Mouse (Mus musculus) G1E (cell line): Measurements from ENCODE around the gene Gm17304. TPM values are rescaled to one million over a fixed set of nuclear protein-coding genes. Genes with fewer than 3 reads are reported as not detected.

Experiments
- ATAC-seq: 2 replicates; pipeline ENCODE4 v1.8.0; 2016; ENCODE audit warnings: mild to moderate bottlenecking; ENCODE audit not compliant: insufficient number of reproducible peaks, poor library complexity, low FRiP score, severe bottlenecking; ENCODE audit errors: extremely low read depth
- DNase-seq: peaks from one replicate; pipeline ENCODE4 v3.0.0; 2012; ENCODE audit warnings: low spot score
- H3K27me3 ChIP-seq: 2 replicates; pipeline ENCODE4 v1.6.1; 2012; ENCODE audit warnings: mild to moderate bottlenecking, low read length, inconsistent platforms; ENCODE audit not compliant: insufficient read depth
- H3K36me3 ChIP-seq: replicated peaks from 2 replicates; pipeline ENCODE3; 2012; ENCODE audit warnings: mild to moderate bottlenecking, inconsistent platforms
- H3K4me1 ChIP-seq: 2 replicates; pipeline ENCODE4 v1.6.1; 2012; ENCODE audit warnings: low read depth, low read length, inconsistent platforms, mixed read lengths; ENCODE audit not compliant: insufficient read depth
- H3K4me3 ChIP-seq: 2 replicates; pipeline ENCODE4 v1.5.1; 2012; ENCODE audit warnings: low read depth, mild to moderate bottlenecking, inconsistent platforms, low read length, moderate library complexity, mixed read lengths
- H3K9me3 ChIP-seq: replicated peaks from 2 replicates; pipeline ENCODE4 v1.6.1; 2012; ENCODE audit warnings: inconsistent platforms
- CTCF ChIP-seq: IDR thresholded peaks from 2 replicates; pipeline ENCODE4 v1.5.1; 2012; ENCODE audit warnings: low read depth, low read length, inconsistent platforms, mixed read lengths
- GATA1 ChIP-seq: IDR thresholded peaks from 2 replicates; pipeline ENCODE4 v1.6.1; 2012; ENCODE audit warnings: borderline replicate concordance, low read length, inconsistent platforms, mixed read lengths
- GATA2 ChIP-seq: IDR thresholded peaks from 2 replicates; pipeline ENCODE4 v1.6.1; 2012; ENCODE audit warnings: low read depth, low read length, inconsistent platforms, borderline replicate concordance
- POLR2AphosphoS5 ChIP-seq: IDR thresholded peaks from 2 replicates; pipeline ENCODE4 v1.6.1; 2012; ENCODE audit warnings: low read depth, low read length, inconsistent platforms; ENCODE audit not compliant: insufficient replicate concordance
- TAL1 ChIP-seq: conservative IDR thresholded peaks from 2 replicates; pipeline ENCODE4 v1.6.1; 2012; ENCODE audit warnings: low read depth, low read length, inconsistent platforms, mixed read lengths
- polyA plus RNA-seq: library from polyadenylated mRNA; stranded (reverse); fragments of >175 nt; gene quantifications from 2 replicates; pipeline ENCODE4 v1.2.3, GENCODE M21; 2012
- total RNA-seq, 2 experiments: library from RNA; stranded (forward) in 1 of 2; stranded (reverse) in 1 of 2; fragments of 200-1000 nt in 1 of 2; fragments of >200 nt in 1 of 2; fragmentation: Nextera tagmentation in 1 of 2; gene quantifications; 2 replicates each; pipeline ENCODE4 v1.2.3; 2014 to 2017

The Gm17304 gene
- total and polyA plus RNA-seq, 3 experiments: not detected

DNA sequence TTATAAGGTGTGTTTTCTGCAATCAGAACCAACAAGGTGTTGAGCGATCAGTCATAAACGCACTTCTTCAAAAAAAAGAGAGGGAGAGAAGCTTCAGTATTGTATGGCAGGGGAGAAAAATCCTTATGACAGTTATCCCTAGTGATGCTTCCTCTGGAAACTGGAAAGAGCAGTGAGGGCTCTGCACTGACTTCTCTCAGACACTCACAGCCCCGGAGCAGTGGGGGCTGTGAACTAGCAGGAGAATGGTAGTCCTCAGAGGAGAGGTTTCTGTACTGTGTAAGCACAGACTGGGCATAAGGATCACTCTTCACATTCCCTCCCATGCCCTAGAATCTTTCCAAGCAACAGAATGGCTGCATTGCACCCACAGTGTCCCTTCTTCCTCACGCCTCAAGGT is 33.8 kb upstream of the Gm17304 start:
- ATAC-seq: no peak
- Histone ChIP-seq H3K36me3 (no peaks in the 10 kb centered on the region), H3K4me1 (no peaks in the 10 kb centered on the region), H3K4me3 (no peak overlapping the region), H3K27me3 (no peaks in the 10 kb centered on the region), H3K9me3 (peaks cover 11% of the 10 kb centered on the region)
- no peak for DNase-seq
- no peak for TF ChIP-seq CTCF
- no peak for TF ChIP-seq GATA1
- no peak for TF ChIP-seq TAL1
- TF ChIP-seq POLR2AphosphoS5: no peak
- TF ChIP-seq GATA2: no peak

DNA sequence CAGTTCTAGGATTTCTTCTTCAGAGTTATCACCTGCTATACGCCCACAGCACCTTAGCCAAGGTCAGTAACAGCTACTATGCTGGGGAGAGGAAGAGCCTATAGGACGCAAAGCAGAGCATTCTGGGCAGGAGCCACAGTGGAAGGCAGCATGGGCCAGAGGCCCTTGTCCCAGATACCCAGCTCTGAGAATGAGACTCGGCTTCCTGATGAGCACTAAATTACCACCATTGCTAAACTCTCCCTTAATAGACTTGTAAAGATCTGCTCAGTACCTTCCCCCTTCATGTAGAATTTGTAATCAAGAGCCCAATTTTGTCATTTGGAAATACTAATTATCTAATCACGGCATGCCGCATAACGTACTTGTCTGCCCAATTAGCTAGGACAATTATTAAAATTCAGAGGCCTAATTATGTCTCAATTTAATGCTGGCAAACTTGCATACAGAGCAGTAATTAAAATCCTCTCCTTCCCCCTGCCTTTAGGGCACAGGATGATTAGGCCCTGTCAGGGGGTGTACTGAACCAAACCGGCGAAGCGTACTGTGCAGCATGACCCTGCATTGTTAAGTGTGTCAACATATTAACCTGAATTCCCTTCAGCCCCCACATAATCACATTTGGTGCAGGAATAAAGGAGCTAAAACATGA is 31.5 kb upstream of the Gm17304 start:
- H3K9me3 ChIP-seq: peaks cover 11% of the 10 kb centered on the region
- H3K36me3 ChIP-seq: no peaks in the 10 kb centered on the region
- H3K4me1 ChIP-seq: no peaks in the 10 kb centered on the region
- no peak overlapping the region for H3K4me3 ChIP-seq
- H3K27me3 ChIP-seq: no peaks in the 10 kb centered on the region
- DNase-seq (no peak), ATAC-seq (no peak)
- TF ChIP-seq CTCF: no peak
- TF ChIP-seq GATA2: no peak
- TF ChIP-seq TAL1: no peak
- TF ChIP-seq POLR2AphosphoS5: no peak
- no peak for TF ChIP-seq GATA1

- no peak for ATAC-seq
- Histone ChIP-seq H3K36me3 (no peaks in the 10 kb centered on the region), H3K4me3 (no peak overlapping the region), H3K4me1 (no peaks in the 10 kb centered on the region), H3K27me3 (no peaks in the 10 kb centered on the region), H3K9me3 (no peaks in the 10 kb centered on the region)
- DNase-seq: no peak
- no peak for TF ChIP-seq CTCF
- TF ChIP-seq GATA1: no peak
- no peak for TF ChIP-seq GATA2
- no peak for TF ChIP-seq POLR2AphosphoS5
- TF ChIP-seq TAL1: no peak
Observed at GRCm38 (mm10) chr5:106580943-106581342, 28.0 kb upstream of the Gm17304 start.

GRCm38 (mm10) chr5:106589006-106589405 is 19.9 kb upstream of the Gm17304 start:
- ATAC-seq (no peak), DNase-seq (no peak)
- TF ChIP-seq GATA2 (no peak), CTCF (no peak), GATA1 (no peak), POLR2AphosphoS5 (no peak), TAL1 (no peak)
- H3K36me3 ChIP-seq: peaks cover 18% of the 10 kb centered on the region
- H3K9me3 ChIP-seq: no peaks in the 10 kb centered on the region
- no peaks in the 10 kb centered on the region for H3K4me1 ChIP-seq
- H3K4me3 ChIP-seq: no peak overlapping the region
- H3K27me3 ChIP-seq: no peaks in the 10 kb centered on the region

DNA sequence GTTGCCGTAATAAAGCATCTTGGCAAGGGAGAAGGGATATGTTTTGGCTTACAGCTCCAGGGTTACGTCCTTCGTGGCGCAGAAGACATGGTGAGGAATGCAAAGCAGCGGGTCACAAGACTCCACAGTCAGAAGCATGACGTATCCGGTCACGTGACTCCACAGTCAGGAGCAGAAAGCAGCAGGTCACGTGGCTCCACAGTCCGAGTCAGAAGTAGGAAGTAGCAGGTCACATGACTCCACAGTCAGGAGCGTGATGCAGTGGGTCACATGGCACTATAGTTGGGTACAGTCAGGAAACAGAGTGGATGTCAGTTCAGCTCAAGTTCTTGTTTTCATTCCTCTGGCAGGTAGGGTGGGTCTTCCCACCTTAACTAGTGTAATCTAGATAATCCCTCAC is 19.2 kb upstream of the Gm17304 start:
- no peak for TF ChIP-seq POLR2AphosphoS5
- no peak for TF ChIP-seq GATA1
- no peak for TF ChIP-seq GATA2
- no peak for TF ChIP-seq TAL1
- no peak for TF ChIP-seq CTCF
- H3K4me3 ChIP-seq: no peak overlapping the region

GRCm38 (mm10) chr5:106590686-106591085 is 18.2 kb upstream of the Gm17304 start:
- peaks cover 28% of the 10 kb centered on the region for H3K36me3 ChIP-seq
- DNase-seq (no peak), ATAC-seq (no peak)
- no peaks in the 10 kb centered on the region for H3K9me3 ChIP-seq
- H3K27me3 ChIP-seq: no peaks in the 10 kb centered on the region
- TF ChIP-seq POLR2AphosphoS5 (no peak), CTCF (no peak), GATA2 (no peak), GATA1 (no peak), TAL1 (no peak)
- no peak overlapping the region for H3K4me3 ChIP-seq
- H3K4me1 ChIP-seq: no peaks in the 10 kb centered on the region

More for the DNA sequence above, 19.2 kb upstream of the Gm17304 start:
- no peak for ATAC-seq
- no peaks in the 10 kb centered on the region for H3K9me3 ChIP-seq
- DNase-seq: no peak
- no peaks in the 10 kb centered on the region for H3K4me1 ChIP-seq
- H3K27me3 ChIP-seq: no peaks in the 10 kb centered on the region
- peaks cover 19% of the 10 kb centered on the region for H3K36me3 ChIP-seq
